Mouse (Mus musculus) G1E (cell line): ENCODE measurements around the gene Pla2g6. TPM values are rescaled to one million over a fixed set of nuclear protein-coding genes. Genes with fewer than 3 reads are reported as not detected.

Source experiments
- ATAC-seq: 2 replicates; pipeline ENCODE4 v1.8.0; 2016; ENCODE audit warnings: mild to moderate bottlenecking; ENCODE audit not compliant: insufficient number of reproducible peaks, poor library complexity, low FRiP score, severe bottlenecking; ENCODE audit errors: extremely low read depth
- DNase-seq: peaks from one replicate; pipeline ENCODE4 v3.0.0; 2012; ENCODE audit warnings: low spot score
- H3K27me3 ChIP-seq: 2 replicates; pipeline ENCODE4 v1.6.1; 2012; ENCODE audit warnings: mild to moderate bottlenecking, low read length, inconsistent platforms; ENCODE audit not compliant: insufficient read depth
- H3K36me3 ChIP-seq: replicated peaks from 2 replicates; pipeline ENCODE3; 2012; ENCODE audit warnings: mild to moderate bottlenecking, inconsistent platforms
- H3K4me1 ChIP-seq: 2 replicates; pipeline ENCODE4 v1.6.1; 2012; ENCODE audit warnings: low read depth, low read length, inconsistent platforms, mixed read lengths; ENCODE audit not compliant: insufficient read depth
- H3K4me3 ChIP-seq: 2 replicates; pipeline ENCODE4 v1.5.1; 2012; ENCODE audit warnings: low read depth, mild to moderate bottlenecking, inconsistent platforms, low read length, moderate library complexity, mixed read lengths
- H3K9me3 ChIP-seq: replicated peaks from 2 replicates; pipeline ENCODE4 v1.6.1; 2012; ENCODE audit warnings: inconsistent platforms
- CTCF ChIP-seq: IDR thresholded peaks from 2 replicates; pipeline ENCODE4 v1.5.1; 2012; ENCODE audit warnings: low read depth, low read length, inconsistent platforms, mixed read lengths
- GATA1 ChIP-seq: IDR thresholded peaks from 2 replicates; pipeline ENCODE4 v1.6.1; 2012; ENCODE audit warnings: borderline replicate concordance, low read length, inconsistent platforms, mixed read lengths
- GATA2 ChIP-seq: IDR thresholded peaks from 2 replicates; pipeline ENCODE4 v1.6.1; 2012; ENCODE audit warnings: low read depth, low read length, inconsistent platforms, borderline replicate concordance
- POLR2AphosphoS5 ChIP-seq: IDR thresholded peaks from 2 replicates; pipeline ENCODE4 v1.6.1; 2012; ENCODE audit warnings: low read depth, low read length, inconsistent platforms; ENCODE audit not compliant: insufficient replicate concordance
- TAL1 ChIP-seq: conservative IDR thresholded peaks from 2 replicates; pipeline ENCODE4 v1.6.1; 2012; ENCODE audit warnings: low read depth, low read length, inconsistent platforms, mixed read lengths
- polyA plus RNA-seq: library from polyadenylated mRNA; stranded (reverse); fragments of >175 nt; gene quantifications from 2 replicates; pipeline ENCODE4 v1.2.3, GENCODE M21; 2012
- total RNA-seq, 2 experiments: library from RNA; stranded (forward) in 1 of 2; stranded (reverse) in 1 of 2; fragments of 200-1000 nt in 1 of 2; fragments of >200 nt in 1 of 2; fragmentation: Nextera tagmentation in 1 of 2; gene quantifications; 2 replicates each; pipeline ENCODE4 v1.2.3; 2014 to 2017

Pla2g6 gene
- total and polyA plus RNA-seq, 3 experiments = 6.5 to 26.4 (median 24.5) TPM

GRCm38 (mm10) chr15:79359954-79360353 is 31.8 kb upstream of the Pla2g6 start:
- H3K27me3 ChIP-seq = peaks cover 14% of the 10 kb centered on the region; the same call in 1 of the 2 replicates
- peaks cover 4% of the 10 kb centered on the region; the same call in 1 of the 2 replicates for H3K4me1 ChIP-seq
- peaks cover 7% of the 10 kb centered on the region for H3K9me3 ChIP-seq
- peaks cover 46% of the 10 kb centered on the region for H3K36me3 ChIP-seq
- DNase-seq (no peak), ATAC-seq (no peak)
- no peak overlapping the region for H3K4me3 ChIP-seq
- TF ChIP-seq CTCF (no peak), TAL1 (no peak), GATA1 (no peak), GATA2 (no peak), POLR2AphosphoS5 (no peak)

- H3K4me1 ChIP-seq = peaks cover 15% of the 10 kb centered on the region
- no peak overlapping the region for H3K4me3 ChIP-seq
- no peak for DNase-seq
Observed at GRCm38 (mm10) chr15:79357974-79358690, 29.9 kb upstream of the Pla2g6 start.

GRCm38 (mm10) chr15:79357036-79357911 is 29.1 kb upstream of the Pla2g6 start:
- Histone ChIP-seq H3K4me1 (peaks cover 22% of the 10 kb centered on the region), H3K4me3 (peak overlapping the region; percentile 16; the same call in 1 of the 2 replicates), H3K27me3 (peaks cover 7% of the 10 kb centered on the region; the same call in 1 of the 2 replicates), H3K36me3 (peaks cover 67% of the 10 kb centered on the region), H3K9me3 (peaks cover 7% of the 10 kb centered on the region)
- TF ChIP-seq CTCF = no peak
- no peak for TF ChIP-seq TAL1
- no peak for TF ChIP-seq POLR2AphosphoS5
- no peak for TF ChIP-seq GATA2
- no peak for TF ChIP-seq GATA1
- no peak for ATAC-seq
- DNase-seq = no peak

More at GRCm38 (mm10) chr15:79357974-79358690, 29.9 kb upstream of the Pla2g6 start:
- Histone ChIP-seq H3K9me3 (peaks cover 7% of the 10 kb centered on the region), H3K27me3 (peaks cover 7% of the 10 kb centered on the region; the same call in 1 of the 2 replicates), H3K36me3 (peaks cover 63% of the 10 kb centered on the region)
- TF ChIP-seq TAL1 (no peak), GATA1 (no peak), CTCF (no peak)
- ATAC-seq = no peak

GRCm38 (mm10) chr15:79356481-79356880 is 28.3 kb upstream of the Pla2g6 start:
- peaks cover 7% of the 10 kb centered on the region for H3K9me3 ChIP-seq
- peaks cover 30% of the 10 kb centered on the region for H3K4me1 ChIP-seq
- ATAC-seq (no peak), DNase-seq (no peak)
- TF ChIP-seq CTCF (no peak), GATA1 (no peak), GATA2 (no peak), TAL1 (no peak), POLR2AphosphoS5 (no peak)
- H3K4me3 ChIP-seq = no peak overlapping the region
- peaks cover 4% of the 10 kb centered on the region; the same call in 1 of the 2 replicates for H3K27me3 ChIP-seq
- H3K36me3 ChIP-seq = peaks cover 69% of the 10 kb centered on the region

- Histone ChIP-seq H3K4me1 (peaks cover 47% of the 10 kb centered on the region), H3K9me3 (peaks cover 7% of the 10 kb centered on the region), H3K36me3 (peaks cover 76% of the 10 kb centered on the region), H3K4me3 (no peak overlapping the region), H3K27me3 (peaks cover 9% of the 10 kb centered on the region; the same call in 1 of the 2 replicates)
- no peak for TF ChIP-seq POLR2AphosphoS5
- no peak for TF ChIP-seq TAL1
- no peak for TF ChIP-seq GATA2
- no peak for TF ChIP-seq CTCF
- TF ChIP-seq GATA1 = no peak
- ATAC-seq (no peak), DNase-seq (no peak)
Observed at GRCm38 (mm10) chr15:79354619-79355018, 26.4 kb upstream of the Pla2g6 start.

- H3K9me3 ChIP-seq = peaks cover 7% of the 10 kb centered on the region
- peaks cover 55% of the 10 kb centered on the region for H3K4me1 ChIP-seq
- DNase-seq (no peak), ATAC-seq (no peak)
- peaks cover 74% of the 10 kb centered on the region for H3K36me3 ChIP-seq
- H3K27me3 ChIP-seq = peaks cover 9% of the 10 kb centered on the region; the same call in 1 of the 2 replicates
- H3K4me3 ChIP-seq = no peak overlapping the region
- TF ChIP-seq GATA1 = no peak
- TF ChIP-seq POLR2AphosphoS5 = no peak
- TF ChIP-seq GATA2 = no peak
- TF ChIP-seq TAL1 = no peak
- TF ChIP-seq CTCF = no peak
Observed at GRCm38 (mm10) chr15:79353690-79354305, 25.6 kb upstream of the Pla2g6 start.
